Mouse (Mus musculus) left cerebral cortex, postnatal 14 days (tissue): ENCODE measurements around the gene Gng4. TPM values are rescaled to one million over a fixed set of nuclear protein-coding genes. Genes with fewer than 3 reads are reported as not detected.

ENCODE experiments used
- DNase-seq, 2 experiments: peaks; one replicate each; pipeline ENCODE4 v3.0.0; 2021 to 2022; ENCODE audit warnings: low spot score in 2 of 2, mixed read lengths in 1 of 2
- intact Hi-C: fragments of 180-260 bp; cut with DNase I; formaldehyde crosslinking; loops from one replicate; pipeline ENCODE4 v1.15.1; 2025
- total RNA-seq, 2 experiments: library from RNA; stranded (reverse); gene quantifications; 2 replicates each; pipeline ENCODE4 v1.2.3; 2021

Gng4 gene
- total RNA-seq, 2 experiments from 2014 or later: 85.6 to 97.9 TPM

GRCm38 (mm10) chr13:13808337-13809132, 24.7 kb downstream of the Gng4 start:
- intact Hi-C loops: no loop called here
- peak; percentile 24 to 38 for DNase-seq

GRCm38 (mm10) chr13:13810885-13811284, 27.0 kb downstream of the Gng4 start:
- intact Hi-C loops: no loop called here
- no peak for DNase-seq

- intact Hi-C loops: no loop called here
- DNase-seq: no peak
These were observed 34.8 kb downstream of the Gng4 start for GRCm38 (mm10) chr13:13818696-13819095.

- intact Hi-C loops: no loop called here
- DNase-seq: no peak
These were observed 36.6 kb downstream of the Gng4 start for GRCm38 (mm10) chr13:13820234-13821123.

- no peak for DNase-seq
- intact Hi-C loops: no loop called here
These were observed 41.1 kb downstream of the Gng4 start for GRCm38 (mm10) chr13:13824946-13825345.

GRCm38 (mm10) chr13:13826533-13826932, 42.7 kb downstream of the Gng4 start:
- DNase-seq: no peak
- intact Hi-C loops: no loop called here

GRCm38 (mm10) chr13:13828125-13828524, 44.3 kb downstream of the Gng4 start:
- no peak for DNase-seq
- intact Hi-C loops: no loop called here

GRCm38 (mm10) chr13:13830469-13831074, 46.7 kb downstream of the Gng4 start:
- DNase-seq: no peak
- intact Hi-C loops: no loop called here

GRCm38 (mm10) chr13:13835180-13835579, 51.3 kb downstream of the Gng4 start:
- intact Hi-C loops: no loop called here

GRCm38 (mm10) chr13:13845021-13845420, 61.2 kb downstream of the Gng4 start:
- intact Hi-C loops: no loop called here
- no peak for DNase-seq

More at GRCm38 (mm10) chr13:13835180-13835579, 51.3 kb downstream of the Gng4 start:
- no peak for DNase-seq

GRCm38 (mm10) chr13:13847075-13847599, 63.3 kb downstream of the Gng4 start:
- intact Hi-C loops: no loop called here
- no peak for DNase-seq

- intact Hi-C loops: no loop called here
- DNase-seq: no peak
These were observed 73.3 kb downstream of the Gng4 start for GRCm38 (mm10) chr13:13857190-13857589.

GRCm38 (mm10) chr13:13862346-13862745, 78.5 kb downstream of the Gng4 start:
- no peak for DNase-seq
- intact Hi-C loops: loop anchor here (10.0 kb wide), 3 partner anchors 178 to 348 kb away; no protein-coding TSS in a partner anchor

GRCm38 (mm10) chr13:13862941-13863340, 79.1 kb downstream of the Gng4 start:
- intact Hi-C loops: loop anchor here (10.0 kb wide), 3 partner anchors 178 to 348 kb away; no protein-coding TSS in a partner anchor
- no peak for DNase-seq

- intact Hi-C loops: loop anchor here (10.0 kb wide), 3 partner anchors 182 to 352 kb away; no protein-coding TSS in a partner anchor
These were observed 82.5 kb downstream of the Gng4 start for GRCm38 (mm10) chr13:13866339-13866738.

GRCm38 (mm10) chr13:13867078-13867759, 83.4 kb downstream of the Gng4 start:
- no peak for DNase-seq
- intact Hi-C loops: loop anchor here (10.0 kb wide), 3 partner anchors 182 to 352 kb away; no protein-coding TSS in a partner anchor

More at GRCm38 (mm10) chr13:13866339-13866738, 82.5 kb downstream of the Gng4 start:
- no peak for DNase-seq

GRCm38 (mm10) chr13:13867922-13868321, 84.1 kb downstream of the Gng4 start:
- peak; percentile 30 to 37 for DNase-seq
- intact Hi-C loops: loop anchor here (10.0 kb wide), 3 partner anchors 183 to 353 kb away; no protein-coding TSS in a partner anchor
